Mouse (Mus musculus): ENCODE measurements around the gene Gm28635. TPM values are rescaled to one million over a fixed set of nuclear protein-coding genes. Genes with fewer than 3 reads are reported as not detected.

Gm28635 gene
- polyA plus RNA-seq, 1 experiment from 2014 or later = not detected

DNA sequence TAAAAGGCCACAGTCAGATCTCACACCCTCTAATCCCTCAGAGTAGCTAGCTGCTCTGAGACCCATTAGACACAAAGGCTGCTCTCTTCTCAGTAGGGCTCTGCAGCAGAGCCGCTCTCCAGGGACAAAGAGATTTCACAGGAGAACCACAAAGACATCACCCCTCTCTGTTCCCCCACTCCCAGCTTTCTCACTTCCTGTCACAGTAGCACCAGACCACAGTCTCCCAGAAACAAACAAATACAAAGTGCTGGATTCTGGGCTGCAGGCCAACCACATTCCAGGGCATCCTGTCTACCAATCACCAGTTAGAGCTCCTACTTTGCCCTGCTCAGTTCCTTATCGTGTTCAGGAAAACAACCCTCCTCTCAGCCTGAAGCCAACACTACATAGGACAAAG is 42.2 kb downstream of the Gm28635 start:
- no peak overlapping the region for H3K4me3 ChIP-seq (ENCODE audit: low read depth, low read length)
- peak overlapping the region; percentile 16; the same call in 1 of the 2 replicates for H3K4me2 ChIP-seq
- H3K9me3 ChIP-seq (ENCODE audit: control insufficient read depth, low read length) = no peaks in the 10 kb centered on the region
- no peaks in the 10 kb centered on the region for H3K36me3 ChIP-seq (ENCODE audit: control insufficient read depth, insufficient read depth, low read length)
- ATAC-seq (ENCODE audit: low FRiP score) (peak; percentile 91), DNase-seq (ENCODE audit: low spot score, missing footprints) (peak; percentile 94)
- H3K27me3 ChIP-seq (ENCODE audit: control insufficient read depth, insufficient read depth, low read length) = no peaks in the 10 kb centered on the region
- 2% methylated on average over 2 of the region's 2 CpGs for WGBS
- peak overlapping the region; percentile 83 for H3K27ac ChIP-seq (ENCODE audit: low read depth, low read length)
- peak overlapping the region; percentile 21; the same call in 1 of the 2 replicates for H3K9ac ChIP-seq (ENCODE audit: low read length)
- H3K4me1 ChIP-seq (ENCODE audit: control insufficient read depth, insufficient read depth, low read length) = peaks cover 38% of the 10 kb centered on the region

DNA sequence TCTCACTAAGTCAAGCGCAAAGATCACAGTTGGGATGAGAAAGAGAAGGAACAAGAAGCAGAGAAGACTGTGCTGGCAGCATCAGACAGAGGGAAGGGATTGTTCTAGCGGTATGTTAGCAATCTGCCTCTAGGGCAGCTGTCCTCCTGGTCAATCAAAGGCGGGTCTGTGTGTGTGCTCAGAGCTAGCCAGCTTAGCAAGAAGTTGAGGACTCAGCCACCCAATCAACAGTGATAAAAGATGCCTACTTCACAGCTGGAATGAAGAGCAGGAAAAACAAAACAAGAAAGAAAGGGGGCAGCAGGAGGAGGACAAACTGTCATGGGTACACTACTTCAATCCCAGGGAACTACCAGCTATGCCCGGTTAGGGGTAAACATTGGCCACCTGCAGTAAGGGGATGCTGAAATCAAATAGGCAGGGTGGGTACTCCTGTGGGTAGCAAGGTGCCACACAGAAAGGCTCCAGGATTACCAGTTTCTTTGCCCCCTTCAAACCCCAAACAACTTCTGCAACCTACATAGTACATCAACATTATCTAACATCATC is 42.8 kb downstream of the Gm28635 start:
- H3K4me3 ChIP-seq (ENCODE audit: low read depth, low read length) = no peak overlapping the region
- WGBS = 27% methylated on average over 4 of the region's 4 CpGs
- no peak overlapping the region for H3K9ac ChIP-seq (ENCODE audit: low read length)
- H3K27me3 ChIP-seq (ENCODE audit: control insufficient read depth, insufficient read depth, low read length) = no peaks in the 10 kb centered on the region
- peak; percentile 45 for ATAC-seq (ENCODE audit: low FRiP score)
- DNase-seq (ENCODE audit: low spot score, missing footprints) = peak; percentile 91
- peaks cover 38% of the 10 kb centered on the region for H3K4me1 ChIP-seq (ENCODE audit: control insufficient read depth, insufficient read depth, low read length)
- H3K36me3 ChIP-seq (ENCODE audit: control insufficient read depth, insufficient read depth, low read length) = no peaks in the 10 kb centered on the region
- no peaks in the 10 kb centered on the region for H3K9me3 ChIP-seq (ENCODE audit: control insufficient read depth, low read length)
- peak overlapping the region; percentile 16; the same call in 1 of the 2 replicates for H3K4me2 ChIP-seq
- peak overlapping the region; percentile 83 for H3K27ac ChIP-seq (ENCODE audit: low read depth, low read length)

DNA sequence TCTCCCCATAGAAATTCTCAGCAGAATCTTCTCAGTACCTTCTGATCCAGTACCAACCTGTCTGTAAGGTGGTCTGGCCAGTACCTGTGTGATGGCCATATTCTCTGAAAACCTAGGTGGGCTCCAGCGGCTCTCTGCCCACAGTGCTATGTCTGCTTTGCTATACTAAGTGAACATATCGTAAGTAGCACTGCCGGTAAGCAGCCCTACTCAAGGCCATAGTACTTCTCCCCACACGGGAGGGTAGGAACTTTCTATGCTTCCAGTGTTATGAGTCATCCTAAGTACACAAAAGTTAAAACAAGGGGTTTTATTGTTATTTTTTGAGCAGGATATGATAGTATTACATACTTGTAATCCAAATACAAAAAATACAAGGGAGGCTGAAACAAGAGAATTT is 43.8 kb downstream of the Gm28635 start:
- no peak for ATAC-seq (ENCODE audit: low FRiP score)
- no peak overlapping the region for H3K27ac ChIP-seq (ENCODE audit: low read depth, low read length)
- no peaks in the 10 kb centered on the region for H3K36me3 ChIP-seq (ENCODE audit: control insufficient read depth, insufficient read depth, low read length)
- DNase-seq (ENCODE audit: low spot score, missing footprints) = no peak
- H3K4me2 ChIP-seq = no peak overlapping the region
- H3K9me3 ChIP-seq (ENCODE audit: control insufficient read depth, low read length) = no peaks in the 10 kb centered on the region
- no peak overlapping the region for H3K9ac ChIP-seq (ENCODE audit: low read length)
- WGBS = 91% methylated on average over 4 of the region's 4 CpGs
- peaks cover 38% of the 10 kb centered on the region for H3K4me1 ChIP-seq (ENCODE audit: control insufficient read depth, insufficient read depth, low read length)
- no peaks in the 10 kb centered on the region for H3K27me3 ChIP-seq (ENCODE audit: control insufficient read depth, insufficient read depth, low read length)
- no peak overlapping the region for H3K4me3 ChIP-seq (ENCODE audit: low read depth, low read length)

DNA sequence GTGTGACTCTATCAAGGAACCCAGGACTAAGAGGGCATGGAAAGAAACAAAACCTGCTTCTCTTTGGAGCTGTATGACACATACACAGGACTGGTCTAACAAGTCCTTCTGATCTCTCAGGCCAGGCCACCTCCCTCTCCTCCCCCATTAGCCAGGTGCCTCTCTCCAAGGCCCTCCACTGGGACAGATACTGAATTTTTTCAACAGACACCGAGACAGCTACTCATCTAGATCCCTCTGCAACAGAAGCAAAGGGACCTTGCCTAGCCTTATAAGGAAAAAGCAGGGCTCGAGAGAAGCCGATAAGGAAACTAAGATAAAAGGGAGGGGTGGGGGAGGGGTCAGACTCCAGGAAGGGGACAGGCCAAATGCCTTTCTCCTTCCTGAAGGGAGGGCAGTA is 44.8 kb downstream of the Gm28635 start:
- DNase-seq (ENCODE audit: low spot score, missing footprints) = no peak
- ATAC-seq (ENCODE audit: low FRiP score) = no peak
- WGBS = 5% methylated on average over 3 of the region's 3 CpGs

DNA sequence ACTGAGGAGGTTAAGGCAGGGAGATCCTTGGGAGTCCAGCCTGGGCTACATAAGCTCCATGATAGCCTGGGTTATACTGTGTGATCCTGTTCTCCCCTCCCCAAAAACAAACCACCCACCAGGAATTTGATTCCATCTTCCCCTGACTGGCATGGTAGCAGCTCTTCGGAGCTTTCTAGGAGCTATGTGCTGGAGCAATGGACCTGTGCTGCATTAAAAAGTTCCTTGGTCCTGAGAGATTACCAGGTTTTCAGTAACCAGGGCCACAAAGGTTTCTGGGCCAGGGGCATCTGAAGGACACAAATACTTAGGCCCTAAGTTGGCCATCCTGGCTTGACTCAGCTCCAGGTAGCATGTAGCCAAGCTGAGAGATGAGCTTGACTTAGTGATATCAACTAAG is 45.8 kb downstream of the Gm28635 start:
- Histone ChIP-seq H3K9me3 (ENCODE audit: control insufficient read depth, low read length) (no peaks in the 10 kb centered on the region), H3K36me3 (ENCODE audit: control insufficient read depth, insufficient read depth, low read length) (no peaks in the 10 kb centered on the region), H3K4me2 (no peak overlapping the region), H3K27me3 (ENCODE audit: control insufficient read depth, insufficient read depth, low read length) (no peaks in the 10 kb centered on the region), H3K27ac (ENCODE audit: low read depth, low read length) (no peak overlapping the region), H3K9ac (ENCODE audit: low read length) (no peak overlapping the region), H3K4me3 (ENCODE audit: low read depth, low read length) (no peak overlapping the region), H3K4me1 (ENCODE audit: control insufficient read depth, insufficient read depth, low read length) (peaks cover 23% of the 10 kb centered on the region)
- ATAC-seq (ENCODE audit: low FRiP score) = no peak
- DNase-seq (ENCODE audit: low spot score, missing footprints) = peak; percentile 81
- WGBS = 85% methylated on average over 1 of the region's 1 CpGs

More for the DNA sequence above, 44.8 kb downstream of the Gm28635 start:
- no peaks in the 10 kb centered on the region for H3K27me3 ChIP-seq (ENCODE audit: control insufficient read depth, insufficient read depth, low read length)
- no peaks in the 10 kb centered on the region for H3K9me3 ChIP-seq (ENCODE audit: control insufficient read depth, low read length)
- H3K4me3 ChIP-seq (ENCODE audit: low read depth, low read length) = no peak overlapping the region
- H3K4me2 ChIP-seq = no peak overlapping the region
- peaks cover 31% of the 10 kb centered on the region for H3K4me1 ChIP-seq (ENCODE audit: control insufficient read depth, insufficient read depth, low read length)
- H3K27ac ChIP-seq (ENCODE audit: low read depth, low read length) = no peak overlapping the region
- no peaks in the 10 kb centered on the region for H3K36me3 ChIP-seq (ENCODE audit: control insufficient read depth, insufficient read depth, low read length)
- no peak overlapping the region for H3K9ac ChIP-seq (ENCODE audit: low read length)

- no peak for ATAC-seq (ENCODE audit: low FRiP score)
- Histone ChIP-seq H3K4me3 (ENCODE audit: low read depth, low read length) (no peak overlapping the region), H3K9me3 (ENCODE audit: control insufficient read depth, low read length) (no peaks in the 10 kb centered on the region), H3K36me3 (ENCODE audit: control insufficient read depth, insufficient read depth, low read length) (no peaks in the 10 kb centered on the region), H3K4me2 (no peak overlapping the region), H3K9ac (ENCODE audit: low read length) (no peak overlapping the region), H3K4me1 (ENCODE audit: control insufficient read depth, insufficient read depth, low read length) (no peaks in the 10 kb centered on the region), H3K27me3 (ENCODE audit: control insufficient read depth, insufficient read depth, low read length) (no peaks in the 10 kb centered on the region), H3K27ac (ENCODE audit: low read depth, low read length) (no peak overlapping the region)
- DNase-seq (ENCODE audit: low spot score, missing footprints) = no peak
- 70% methylated on average over 3 of the region's 3 CpGs for WGBS
Measured at GRCm38 (mm10) chr2:84627036-84627435, 50.8 kb downstream of the Gm28635 start.

GRCm38 (mm10) chr2:84626366-84626975 is 51.4 kb downstream of the Gm28635 start:
- 84% methylated on average over 7 of the region's 7 CpGs for WGBS
- H3K4me3 ChIP-seq (ENCODE audit: low read depth, low read length) = no peak overlapping the region

DNA sequence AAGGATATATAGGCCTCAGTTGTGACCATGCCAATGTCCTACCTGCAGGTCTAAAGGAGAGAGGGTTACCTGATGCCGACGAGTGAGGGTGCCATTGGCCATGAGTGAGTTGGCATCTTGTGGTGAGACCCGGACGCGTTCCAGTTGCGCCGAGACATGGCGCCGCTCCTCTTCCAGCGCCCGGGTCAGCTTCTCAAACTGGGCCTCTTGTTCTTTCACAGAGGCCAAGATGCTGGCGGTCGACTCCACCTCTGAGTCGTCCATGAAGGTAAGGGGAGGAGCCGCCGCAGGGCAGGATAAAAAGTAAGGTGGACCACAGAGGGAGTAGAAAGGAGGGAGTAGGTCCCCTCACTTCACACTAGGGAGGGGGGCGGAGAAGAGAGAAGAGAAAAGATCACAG is 53.6 kb downstream of the Gm28635 start:
- ATAC-seq (ENCODE audit: low FRiP score) (no peak), DNase-seq (ENCODE audit: low spot score, missing footprints) (no peak)
- H3K9me3 ChIP-seq (ENCODE audit: control insufficient read depth, low read length) = no peaks in the 10 kb centered on the region
- WGBS = 95% methylated on average over 17 of the region's 17 CpGs
- peaks cover 4% of the 10 kb centered on the region for H3K36me3 ChIP-seq (ENCODE audit: control insufficient read depth, insufficient read depth, low read length)
- no peak overlapping the region for H3K4me2 ChIP-seq
- no peak overlapping the region for H3K4me3 ChIP-seq (ENCODE audit: low read depth, low read length)
- no peaks in the 10 kb centered on the region for H3K27me3 ChIP-seq (ENCODE audit: control insufficient read depth, insufficient read depth, low read length)
- no peaks in the 10 kb centered on the region for H3K4me1 ChIP-seq (ENCODE audit: control insufficient read depth, insufficient read depth, low read length)
- no peak overlapping the region for H3K9ac ChIP-seq (ENCODE audit: low read length)
- no peak overlapping the region for H3K27ac ChIP-seq (ENCODE audit: low read depth, low read length)

More at GRCm38 (mm10) chr2:84626366-84626975, 51.4 kb downstream of the Gm28635 start:
- no peaks in the 10 kb centered on the region for H3K9me3 ChIP-seq (ENCODE audit: control insufficient read depth, low read length)
- no peak overlapping the region for H3K4me2 ChIP-seq
- no peaks in the 10 kb centered on the region for H3K36me3 ChIP-seq (ENCODE audit: control insufficient read depth, insufficient read depth, low read length)
- no peak for ATAC-seq (ENCODE audit: low FRiP score)
- H3K27ac ChIP-seq (ENCODE audit: low read depth, low read length) = no peak overlapping the region
- no peaks in the 10 kb centered on the region for H3K4me1 ChIP-seq (ENCODE audit: control insufficient read depth, insufficient read depth, low read length)
- H3K9ac ChIP-seq (ENCODE audit: low read length) = no peak overlapping the region
- H3K27me3 ChIP-seq (ENCODE audit: control insufficient read depth, insufficient read depth, low read length) = no peaks in the 10 kb centered on the region
- DNase-seq (ENCODE audit: low spot score, missing footprints) = no peak

- ATAC-seq (ENCODE audit: low FRiP score) (no peak), DNase-seq (ENCODE audit: low spot score, missing footprints) (no peak)
- H3K9me3 ChIP-seq (ENCODE audit: control insufficient read depth, low read length) = no peaks in the 10 kb centered on the region
- 93% methylated on average over 3 of the region's 3 CpGs for WGBS
- H3K27ac ChIP-seq (ENCODE audit: low read depth, low read length) = no peak overlapping the region
- peaks cover 4% of the 10 kb centered on the region for H3K36me3 ChIP-seq (ENCODE audit: control insufficient read depth, insufficient read depth, low read length)
- no peak overlapping the region for H3K4me2 ChIP-seq
- H3K4me3 ChIP-seq (ENCODE audit: low read depth, low read length) = no peak overlapping the region
- no peak overlapping the region for H3K9ac ChIP-seq (ENCODE audit: low read length)
- H3K27me3 ChIP-seq (ENCODE audit: control insufficient read depth, insufficient read depth, low read length) = no peaks in the 10 kb centered on the region
- no peaks in the 10 kb centered on the region for H3K4me1 ChIP-seq (ENCODE audit: control insufficient read depth, insufficient read depth, low read length)
Measured at GRCm38 (mm10) chr2:84623428-84624119, 54.3 kb downstream of the Gm28635 start.

Data from midbrain, embryonic 11.5 days (tissue).